36 mouse cellular contexts compared by ENCODE assay signal in genomic region chr19:29379839-29380603, GRCm38 (mm10). TPM values are rescaled to one million over a fixed set of nuclear protein-coding genes. Genes with fewer than 3 reads are reported as not detected.
"Had no signal": no experiment of that assay in that cellular context is flagged by ENCODE, and none has a peak within 500 bp of the region (broad histone marks: within the 10 kb centered on the region; RNA-seq: fewer than 3 reads in every experiment).

No protein-coding gene starts in this region.

- H3K27ac ChIP-seq: gastrocnemius, adult 2 months; heart, embryonic 13.5 days; heart, embryonic 15.5 days; hindbrain, embryonic 10.5 days; hindbrain, embryonic 12.5 days; hindbrain, embryonic 14.5 days; intestine, embryonic 15.5 days; layer of hippocampus, adult 2 months; left cerebral cortex, adult 2 months; limb, embryonic 13.5 days; limb, embryonic 15.5 days; liver, embryonic 14.5 days had no signal

- H3K27me3 ChIP-seq: heart, embryonic 13.5 days; heart, embryonic 15.5 days; hindbrain, embryonic 12.5 days; intestine, embryonic 15.5 days; limb, embryonic 13.5 days; limb, embryonic 15.5 days had no signal

- H3K36me3 ChIP-seq: heart, embryonic 13.5 days; heart, embryonic 15.5 days; hindbrain, embryonic 10.5 days; hindbrain, embryonic 12.5 days; intestine, embryonic 15.5 days; limb, embryonic 13.5 days; limb, embryonic 15.5 days had no signal

- H3K9ac ChIP-seq: heart, embryonic 13.5 days; heart, embryonic 15.5 days; hindbrain, embryonic 12.5 days; hindbrain, embryonic 14.5 days; intestine, embryonic 15.5 days; limb, embryonic 13.5 days; limb, embryonic 15.5 days; liver, embryonic 14.5 days had no signal

- H3K9me3 ChIP-seq: heart, embryonic 13.5 days; heart, embryonic 15.5 days; hindbrain, embryonic 10.5 days; hindbrain, embryonic 12.5 days; intestine, embryonic 15.5 days; limb, embryonic 13.5 days; limb, embryonic 15.5 days had no signal

- ATAC-seq: hindbrain, embryonic 16.5 days; inflammation-experienced regulatory T-cells, adult 6 months; intestine, embryonic 15.5 days; intestine, postnatal 0 days had no signal

- H3K4me3 ChIP-seq: gastrocnemius, adult 2 months; heart, embryonic 13.5 days; heart, embryonic 15.5 days; hindbrain, embryonic 10.5 days; hindbrain, embryonic 12.5 days; intestine, embryonic 15.5 days; layer of hippocampus, adult 2 months; left cerebral cortex, adult 2 months; limb, embryonic 13.5 days; limb, embryonic 15.5 days had no signal

- H3K4me1 ChIP-seq: heart, embryonic 13.5 days; heart, embryonic 15.5 days; hindbrain, embryonic 10.5 days; hindbrain, embryonic 12.5 days; intestine, embryonic 15.5 days; limb, embryonic 13.5 days; limb, embryonic 15.5 days had no signal

- H3K4me2 ChIP-seq: heart, embryonic 11.5 days; heart, embryonic 13.5 days; heart, embryonic 15.5 days; hindbrain, embryonic 12.5 days; hindbrain, embryonic 14.5 days; intestine, embryonic 15.5 days; limb, embryonic 13.5 days; limb, embryonic 15.5 days had no signal

- DNase-seq: gastrocnemius, adult 2 months; gastrocnemius, postnatal 10 days; gastrocnemius, postnatal 25 days; heart, adult 18-20 months; heart, postnatal 4 days; kidney, adult 18-20 months; kidney, adult 8-10 months; kidney, postnatal 10 days; kidney, postnatal 25 days; kidney, postnatal 4 days; left cerebral cortex, postnatal 4 days had no signal

RNA-seq across cellular contexts. Expression of gene Cd274, which starts 12.8 kb away (rescaled TPM):
- polyA plus RNA-seq: limb, embryonic 11.5 days had no signal

RNA-seq across cellular contexts. Expression of gene Pdcd1lg2, which starts 30.7 kb away (rescaled TPM):
- total RNA-seq: gastrocnemius, adult 2 months; gastrocnemius, postnatal 10 days; gastrocnemius, postnatal 25 days; gastrocnemius, postnatal 4 days; granulocyte monocyte progenitor cell, adult 5-6 weeks; heart, postnatal 25 days; heart, postnatal 4 days; layer of hippocampus, adult 2 months; layer of hippocampus, postnatal 25 days; left cerebral cortex, postnatal 10 days had no signal
- polyA plus RNA-seq: heart, embryonic 11.5 days; heart, embryonic 13.5 days; heart, embryonic 15.5 days; heart, postnatal 0 days; hindbrain, embryonic 10.5 days; hindbrain, embryonic 12.5 days; intestine, embryonic 15.5 days; intestine, postnatal 0 days; kidney, embryonic 14.5 days; kidney, embryonic 16.5 days; limb, embryonic 11.5 days; limb, embryonic 13.5 days; limb, embryonic 15.5 days had no signal

RNA-seq across cellular contexts. Expression of gene Rln1, which starts 45.6 kb away (rescaled TPM):
- total RNA-seq: gastrocnemius, adult 2 months; gastrocnemius, postnatal 10 days; gastrocnemius, postnatal 25 days; granulocyte monocyte progenitor cell, adult 5-6 weeks; heart, adult 18-20 months; heart, adult 8-10 months; heart, postnatal 25 days had no signal
- polyA plus RNA-seq: inflammation-experienced regulatory T-cells, adult 6 months; intestine, postnatal 0 days; kidney, embryonic 14.5 days; limb, embryonic 11.5 days; limb, embryonic 13.5 days; liver, embryonic 14.5 days had no signal

RNA-seq across cellular contexts. Expression of gene Insl6, which starts 54.9 kb away (rescaled TPM):
- total RNA-seq: gastrocnemius, adult 2 months; gastrocnemius, postnatal 25 days; left cerebral cortex, postnatal 4 days had no signal
